Mouse (Mus musculus) embryonic fibroblast, embryonic 13.5 days (primary cell): ENCODE results near the gene Trmt10a.

Source experiments
- CTCF ChIP-seq: IDR thresholded peaks from 2 replicates; pipeline ENCODE4 v1.5.1; 2011; ENCODE audit warnings: mild to moderate bottlenecking, control low read depth, low read length, moderate library complexity, borderline replicate concordance; ENCODE audit not compliant: insufficient read depth
- POLR2A ChIP-seq: IDR thresholded peaks from 2 replicates; pipeline ENCODE4 v1.6.1; 2011; ENCODE audit warnings: low read depth, mild to moderate bottlenecking, control low read depth, low read length, moderate library complexity

DNA sequence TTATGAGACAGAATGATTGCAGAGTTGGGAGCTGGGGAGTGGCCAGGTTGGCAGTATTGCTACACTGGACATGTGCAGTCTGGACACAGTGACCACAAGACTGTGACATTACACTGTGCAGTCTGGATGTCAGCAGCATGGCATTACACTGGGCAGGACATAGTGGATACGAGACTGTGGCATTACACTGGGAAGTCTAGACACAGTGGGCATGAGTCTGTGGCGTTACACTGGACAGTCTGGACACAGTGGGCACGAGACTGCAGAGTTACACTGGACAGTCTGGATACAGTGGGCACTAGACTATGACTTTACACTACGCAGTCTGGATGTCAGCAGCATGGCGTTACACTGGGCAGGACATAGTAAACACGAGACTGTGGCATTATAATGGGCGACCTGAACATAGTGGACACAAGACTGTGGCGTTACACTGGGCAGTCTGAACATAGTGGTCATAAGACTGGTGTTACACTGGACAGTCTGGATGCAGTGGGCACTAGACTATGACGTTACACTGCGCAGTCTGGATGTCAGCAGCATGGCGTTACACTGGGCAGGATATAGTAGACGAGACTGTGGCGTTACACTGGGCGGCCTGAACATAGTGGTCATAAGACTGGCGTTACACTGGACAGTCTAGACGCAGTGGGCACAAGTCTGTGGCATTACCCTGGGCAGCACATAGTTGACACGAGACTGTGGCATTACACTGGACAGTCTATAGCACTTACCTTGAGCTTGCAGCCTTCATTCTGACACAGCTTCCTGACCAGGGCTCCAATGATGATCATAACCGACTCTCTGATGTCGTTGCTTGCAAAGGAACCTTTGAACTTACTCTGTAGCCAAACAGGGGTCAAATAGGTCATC, 32.1 kb upstream of the Trmt10a start:
- TF ChIP-seq CTCF = no peak
- no peak for TF ChIP-seq POLR2A
